Mouse (Mus musculus): ENCODE data around the gene Aanat. TPM values are rescaled to one million over a fixed set of nuclear protein-coding genes. Genes with fewer than 3 reads are reported as not detected.

Gene Aanat
- total and polyA plus RNA-seq, 2 experiments: not detected

DNA sequence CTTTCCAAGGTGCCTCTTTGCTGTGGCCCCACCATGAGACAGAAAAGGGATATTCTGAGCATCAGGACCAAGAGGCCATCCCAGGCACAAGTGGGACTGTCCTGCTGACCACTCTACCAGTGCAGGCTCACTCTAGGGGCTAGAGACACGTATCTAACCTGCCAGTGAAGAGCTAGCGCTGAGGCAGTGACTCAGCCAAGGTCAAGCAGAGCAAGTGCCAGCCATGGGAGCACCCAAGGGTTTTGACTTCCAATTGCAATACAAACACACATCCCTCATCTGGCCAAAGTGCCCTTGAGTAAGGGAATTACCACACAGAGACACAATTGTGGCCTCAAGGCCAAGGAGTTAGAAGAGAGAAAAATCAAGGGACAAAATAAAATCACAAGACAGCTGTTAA is 10.8 kb upstream of the Aanat start:
- H3K79me2 ChIP-seq (ENCODE audit: control insufficient read depth, insufficient read depth, low read length): peaks cover 32% of the 10 kb centered on the region
- no peak overlapping the region for H3K4me3 ChIP-seq (ENCODE audit: insufficient read depth, low read depth, low read length)
- WGBS: 70% methylated on average over 2 of the region's 2 CpGs
- H3K36me3 ChIP-seq (ENCODE audit: control insufficient read depth, insufficient read depth, low read length): no peaks in the 10 kb centered on the region
- TF ChIP-seq POLR2A (IDR thresholded peaks at IDR 0.05; ENCODE audit: extremely low read depth, insufficient read depth, low read length) (no peak), CTCF (IDR thresholded peaks at IDR 0.05; ENCODE audit: low read depth, low read length) (no peak)
- H3K27ac ChIP-seq (replicated peaks; ENCODE audit: insufficient read depth, low read depth, low read length): no peak overlapping the region
- no peak for DNase-seq (ENCODE audit: extremely low read depth, low read depth, low spot score)
- no peaks in the 10 kb centered on the region for H3K27me3 ChIP-seq (ENCODE audit: control insufficient read depth, insufficient read depth, low read length)
- H3K4me1 ChIP-seq (ENCODE audit: control insufficient read depth, insufficient read depth, low read length): no peaks in the 10 kb centered on the region
- no peak overlapping the region for H3K9ac ChIP-seq (ENCODE audit: low read depth, low read length)

GRCm38 (mm10) chr11:116579280-116579679 is 7.0 kb upstream of the Aanat start:
- Histone ChIP-seq H3K4me1 (ENCODE audit: control insufficient read depth, insufficient read depth, low read length) (no peaks in the 10 kb centered on the region), H3K27me3 (ENCODE audit: control insufficient read depth, insufficient read depth, low read length) (no peaks in the 10 kb centered on the region), H3K9ac (ENCODE audit: low read depth, low read length) (no peak overlapping the region), H3K4me3 (ENCODE audit: insufficient read depth, low read depth, low read length) (no peak overlapping the region), H3K36me3 (ENCODE audit: control insufficient read depth, insufficient read depth, low read length) (no peaks in the 10 kb centered on the region), H3K79me2 (ENCODE audit: control insufficient read depth, insufficient read depth, low read length) (peaks cover 26% of the 10 kb centered on the region), H3K27ac (replicated peaks; ENCODE audit: insufficient read depth, low read depth, low read length) (no peak overlapping the region)
- TF ChIP-seq POLR2A (IDR thresholded peaks at IDR 0.05; ENCODE audit: extremely low read depth, insufficient read depth, low read length) (no peak), CTCF (IDR thresholded peaks at IDR 0.05; ENCODE audit: low read depth, low read length) (no peak)
- 98% methylated on average over 3 of the region's 3 CpGs for WGBS
- DNase-seq (ENCODE audit: extremely low read depth, low read depth, low spot score): peak; percentile 34

- Histone ChIP-seq H3K9ac (ENCODE audit: low read depth, low read length) (no peak overlapping the region), H3K4me3 (ENCODE audit: insufficient read depth, low read depth, low read length) (no peak overlapping the region), H3K4me1 (ENCODE audit: control insufficient read depth, insufficient read depth, low read length) (no peaks in the 10 kb centered on the region), H3K27ac (replicated peaks; ENCODE audit: insufficient read depth, low read depth, low read length) (no peak overlapping the region), H3K79me2 (ENCODE audit: control insufficient read depth, insufficient read depth, low read length) (peaks cover 26% of the 10 kb centered on the region), H3K27me3 (ENCODE audit: control insufficient read depth, insufficient read depth, low read length) (no peaks in the 10 kb centered on the region), H3K36me3 (ENCODE audit: control insufficient read depth, insufficient read depth, low read length) (no peaks in the 10 kb centered on the region)
- WGBS: 42% methylated on average over 10 of the region's 10 CpGs
- TF ChIP-seq CTCF (IDR thresholded peaks at IDR 0.05; ENCODE audit: low read depth, low read length) (no peak), POLR2A (IDR thresholded peaks at IDR 0.05; ENCODE audit: extremely low read depth, insufficient read depth, low read length) (no peak)
- no peak for DNase-seq (ENCODE audit: extremely low read depth, low read depth, low spot score)
These were observed 6.1 kb upstream of the Aanat start for GRCm38 (mm10) chr11:116580031-116580652.

DNA sequence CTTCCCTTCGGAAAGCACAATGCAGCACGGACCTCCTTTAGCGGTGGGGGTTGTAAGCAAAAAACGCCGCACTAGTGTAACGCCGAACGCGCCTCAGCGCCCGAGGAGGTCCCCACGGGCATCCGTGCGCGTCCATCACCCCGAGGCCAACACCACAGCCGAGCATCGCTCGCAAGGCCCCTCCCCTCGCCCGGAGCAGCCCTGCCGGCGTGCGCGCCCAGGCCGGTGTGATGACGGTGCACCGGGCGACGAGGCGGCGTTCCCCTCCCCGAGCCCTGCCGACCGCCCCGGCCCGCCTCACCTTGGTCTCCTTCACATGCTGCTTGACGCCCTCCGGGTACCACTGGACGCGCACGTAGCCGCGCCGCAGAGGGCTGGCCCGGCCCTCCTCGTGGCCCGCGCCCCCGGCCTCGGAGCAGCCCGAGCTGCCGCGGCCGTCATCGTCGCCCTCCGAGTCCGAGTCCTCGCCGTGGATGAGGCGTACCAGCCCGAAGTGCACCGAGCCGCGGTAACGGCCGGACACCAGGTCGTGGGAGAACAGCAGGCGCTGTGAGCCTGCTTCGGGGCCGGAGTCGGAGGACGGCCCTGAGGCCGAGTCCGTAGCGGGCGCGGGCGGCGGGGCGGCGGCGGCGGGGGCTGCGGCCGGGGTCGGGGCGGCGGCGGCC is 5.4 kb upstream of the Aanat start:
- peak overlapping the region; percentile 89 for H3K9ac ChIP-seq (ENCODE audit: low read depth, low read length)
- TF ChIP-seq CTCF (IDR thresholded peaks at IDR 0.05; ENCODE audit: low read depth, low read length) (no peak), POLR2A (IDR thresholded peaks at IDR 0.05; ENCODE audit: extremely low read depth, insufficient read depth, low read length) (no peak)
- no peak for DNase-seq (ENCODE audit: extremely low read depth, low read depth, low spot score)
- no peaks in the 10 kb centered on the region for H3K27me3 ChIP-seq (ENCODE audit: control insufficient read depth, insufficient read depth, low read length)
- peak overlapping the region; percentile 95 for H3K4me3 ChIP-seq (ENCODE audit: insufficient read depth, low read depth, low read length)
- under 1% methylated on average over 88 of the region's 91 CpGs for WGBS
- no peak overlapping the region for H3K27ac ChIP-seq (replicated peaks; ENCODE audit: insufficient read depth, low read depth, low read length)
- H3K36me3 ChIP-seq (ENCODE audit: control insufficient read depth, insufficient read depth, low read length): no peaks in the 10 kb centered on the region
- H3K79me2 ChIP-seq (ENCODE audit: control insufficient read depth, insufficient read depth, low read length): peaks cover 21% of the 10 kb centered on the region
- no peaks in the 10 kb centered on the region for H3K4me1 ChIP-seq (ENCODE audit: control insufficient read depth, insufficient read depth, low read length)

- H3K9ac ChIP-seq (ENCODE audit: low read depth, low read length): peak within 1 kb of the TSS; percentile 89
- no peaks in the 10 kb centered on the region for H3K4me1 ChIP-seq (ENCODE audit: control insufficient read depth, insufficient read depth, low read length)
- peaks cover 16% of the 10 kb centered on the region for H3K79me2 ChIP-seq (ENCODE audit: control insufficient read depth, insufficient read depth, low read length)
- no peaks in the 10 kb centered on the region for H3K27me3 ChIP-seq (ENCODE audit: control insufficient read depth, insufficient read depth, low read length)
- H3K4me3 ChIP-seq (ENCODE audit: insufficient read depth, low read depth, low read length): peak within 1 kb of the TSS; percentile 95
- WGBS: 2% methylated on average over 46 of the region's 51 CpGs
- DNase-seq (ENCODE audit: extremely low read depth, low read depth, low spot score): peak; percentile 41
- H3K27ac ChIP-seq (replicated peaks; ENCODE audit: insufficient read depth, low read depth, low read length): no peak within 1 kb of the TSS
- no peaks in the 10 kb centered on the region for H3K36me3 ChIP-seq (ENCODE audit: control insufficient read depth, insufficient read depth, low read length)
- TF ChIP-seq POLR2A (IDR thresholded peaks at IDR 0.05; ENCODE audit: extremely low read depth, insufficient read depth, low read length): no peak
- TF ChIP-seq CTCF (IDR thresholded peaks at IDR 0.05; ENCODE audit: low read depth, low read length): 0 out of 2 replicates have a peak, but pooled peaks have one; percentile 20
These were observed 4.8 kb upstream of the Aanat start, which contains the start of gene Ube2o for GRCm38 (mm10) chr11:116581376-116581814. Gene Ube2o, minus strand, starts transcription at chr11:116581447.

DNA sequence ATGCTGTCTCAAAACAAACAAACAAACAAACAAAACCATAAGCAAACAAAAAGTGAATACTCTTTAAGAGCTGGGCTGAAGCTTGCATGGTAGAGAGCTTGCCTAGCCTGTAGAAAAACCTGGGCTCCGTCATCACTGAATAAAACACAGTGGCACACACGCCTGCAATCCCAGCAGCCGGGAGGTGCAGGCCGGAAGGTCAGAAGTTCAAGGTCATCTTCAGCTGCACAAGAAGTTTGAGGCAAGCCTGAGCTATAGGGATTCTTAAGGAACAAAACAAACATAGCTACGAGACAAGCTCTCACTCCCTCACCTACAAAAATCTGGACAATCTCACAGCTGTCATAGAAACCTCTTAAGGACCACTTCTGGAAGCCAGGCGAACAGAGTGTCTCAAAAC is 550 bp upstream of the Aanat start:
- DNase-seq (ENCODE audit: extremely low read depth, low read depth, low spot score): no peak
- Histone ChIP-seq H3K27me3 (ENCODE audit: control insufficient read depth, insufficient read depth, low read length) (no peaks in the 10 kb centered on the region), H3K79me2 (ENCODE audit: control insufficient read depth, insufficient read depth, low read length) (peaks cover 4% of the 10 kb centered on the region), H3K4me1 (ENCODE audit: control insufficient read depth, insufficient read depth, low read length) (no peaks in the 10 kb centered on the region), H3K27ac (replicated peaks; ENCODE audit: insufficient read depth, low read depth, low read length) (no peak overlapping the region), H3K36me3 (ENCODE audit: control insufficient read depth, insufficient read depth, low read length) (no peaks in the 10 kb centered on the region), H3K4me3 (ENCODE audit: insufficient read depth, low read depth, low read length) (no peak overlapping the region), H3K9ac (ENCODE audit: low read depth, low read length) (no peak overlapping the region)
- TF ChIP-seq CTCF (IDR thresholded peaks at IDR 0.05; ENCODE audit: low read depth, low read length): no peak
- TF ChIP-seq POLR2A (IDR thresholded peaks at IDR 0.05; ENCODE audit: extremely low read depth, insufficient read depth, low read length): no peak
- WGBS: 82% methylated on average over 6 of the region's 6 CpGs
